Mouse (Mus musculus) midbrain, embryonic 12.5 days (tissue): Measurements from ENCODE around the gene Icam2. TPM values are rescaled to one million over a fixed set of nuclear protein-coding genes. Genes with fewer than 3 reads are reported as not detected.

Experiments used
- ATAC-seq: fragments of 200-750 bp; cut with Nextera tagmentation; 2 replicates; pipeline ENCODE4 v1.8.0; 2017; ENCODE audit warnings: low read depth, moderate TSS enrichment, moderate library complexity; ENCODE audit not compliant: low FRiP score
- H3K27ac ChIP-seq: fragments of 300-500 bp; sonication (generic); replicated peaks from 2 replicates; pipeline ENCODE4 v1.5.1; 2016; ENCODE audit warnings: mild to moderate bottlenecking
- H3K27me3 ChIP-seq: fragments of 300-500 bp; sonication (generic); 2 replicates; pipeline ENCODE4 v1.6.1; 2016; ENCODE audit warnings: mild to moderate bottlenecking
- H3K36me3 ChIP-seq: fragments of 300-500 bp; sonication (generic); 2 replicates; pipeline ENCODE4 v1.6.1; 2016
- H3K4me1 ChIP-seq: fragments of 300-500 bp; sonication (generic); 2 replicates; pipeline ENCODE4 v1.6.1; 2016
- H3K4me2 ChIP-seq: fragments of 300-500 bp; sonication (generic); replicated peaks from 2 replicates; pipeline ENCODE4 v1.6.1; 2016; ENCODE audit warnings: mild to moderate bottlenecking, moderate library complexity
- H3K4me3 ChIP-seq: fragments of 300-500 bp; sonication (generic); 2 replicates; pipeline ENCODE4 v1.5.1; 2016; ENCODE audit warnings: mild to moderate bottlenecking
- H3K9ac ChIP-seq: fragments of 300-500 bp; sonication (generic); replicated peaks from 2 replicates; pipeline ENCODE4 v1.6.1; 2016; ENCODE audit warnings: mild to moderate bottlenecking, moderate library complexity
- H3K9me3 ChIP-seq: fragments of 300-500 bp; sonication (generic); 2 replicates; pipeline ENCODE4 v1.6.1; 2016; ENCODE audit warnings: mild to moderate bottlenecking
- WGBS: fragments of 180-500 bp; shearing (Covaris S2); methylation state at CpG from one replicate; pipeline ENCODE4 v1.1.7; 2016; 5-methylcytosine and 5-hydroxymethylcytosine counted together
- polyA plus RNA-seq: library from polyadenylated mRNA; unstranded; fragments of >200 nt; fragmentation: Nextera tagmentation; extraction: Ambion mirVana; gene quantifications from 2 replicates; pipeline ENCODE4 v1.2.1, GENCODE M21; 2016

Gene Icam2
- polyA plus RNA-seq, 1 experiment from 2014 or later, result 12.5 TPM

GRCm38 (mm10) chr11:106389611-106390010 lies 1.7 kb upstream of the Icam2 start:
- no peaks in the 10 kb centered on the region for H3K4me1 ChIP-seq
- H3K9ac ChIP-seq, result no peak overlapping the region
- H3K36me3 ChIP-seq, result no peaks in the 10 kb centered on the region
- 61% methylated on average over 3 of the region's 3 CpGs for WGBS
- no peaks in the 10 kb centered on the region for H3K27me3 ChIP-seq
- H3K27ac ChIP-seq, result no peak overlapping the region
- H3K4me2 ChIP-seq, result no peak overlapping the region
- H3K9me3 ChIP-seq, result no peaks in the 10 kb centered on the region
- no peak overlapping the region for H3K4me3 ChIP-seq
- ATAC-seq, result no peak

GRCm38 (mm10) chr11:106387020-106387419 lies 855 bp downstream of the Icam2 start:
- no peak overlapping the region for H3K4me3 ChIP-seq
- H3K9ac ChIP-seq, result no peak overlapping the region
- H3K4me2 ChIP-seq, result no peak overlapping the region
- H3K27ac ChIP-seq, result no peak overlapping the region
- H3K4me1 ChIP-seq, result no peaks in the 10 kb centered on the region
- no peaks in the 10 kb centered on the region for H3K36me3 ChIP-seq
- no peaks in the 10 kb centered on the region for H3K27me3 ChIP-seq
- WGBS, result 78% methylated on average over 6 of the region's 6 CpGs
- H3K9me3 ChIP-seq, result no peaks in the 10 kb centered on the region
- no peak for ATAC-seq

GRCm38 (mm10) chr11:106386409-106386808 lies 1.5 kb downstream of the Icam2 start:
- 89% methylated on average over 3 of the region's 3 CpGs for WGBS
- H3K9ac ChIP-seq, result no peak overlapping the region
- no peak for ATAC-seq

GRCm38 (mm10) chr11:106383051-106383790 lies 4.7 kb downstream of the Icam2 start:
- Histone ChIP-seq H3K9me3 (no peaks in the 10 kb centered on the region), H3K36me3 (no peaks in the 10 kb centered on the region), H3K4me2 (no peak overlapping the region), H3K4me1 (no peaks in the 10 kb centered on the region), H3K4me3 (no peak overlapping the region), H3K27ac (no peak overlapping the region), H3K27me3 (no peaks in the 10 kb centered on the region), H3K9ac (no peak overlapping the region)
- no peak for ATAC-seq
- WGBS, result 77% methylated on average over 6 of the region's 6 CpGs

More at GRCm38 (mm10) chr11:106386409-106386808, 1.5 kb downstream of the Icam2 start:
- Histone ChIP-seq H3K36me3 (no peaks in the 10 kb centered on the region), H3K9me3 (no peaks in the 10 kb centered on the region), H3K4me3 (no peak overlapping the region), H3K27me3 (no peaks in the 10 kb centered on the region), H3K27ac (no peak overlapping the region), H3K4me2 (no peak overlapping the region), H3K4me1 (no peaks in the 10 kb centered on the region)

- no peaks in the 10 kb centered on the region for H3K4me1 ChIP-seq
- H3K27ac ChIP-seq, result no peak overlapping the region
- no peak overlapping the region for H3K9ac ChIP-seq
- H3K9me3 ChIP-seq, result no peaks in the 10 kb centered on the region
- WGBS, result 88% methylated on average over 5 of the region's 5 CpGs
- H3K4me3 ChIP-seq, result no peak overlapping the region
- no peaks in the 10 kb centered on the region for H3K36me3 ChIP-seq
- no peak for ATAC-seq
- H3K27me3 ChIP-seq, result no peaks in the 10 kb centered on the region
- no peak overlapping the region for H3K4me2 ChIP-seq
Observed at GRCm38 (mm10) chr11:106382424-106382823, 5.5 kb downstream of the Icam2 start.

- no peak for ATAC-seq
- Histone ChIP-seq H3K27ac (no peak overlapping the region), H3K4me3 (no peak overlapping the region), H3K27me3 (no peaks in the 10 kb centered on the region), H3K9me3 (no peaks in the 10 kb centered on the region), H3K36me3 (no peaks in the 10 kb centered on the region), H3K9ac (no peak overlapping the region), H3K4me1 (no peaks in the 10 kb centered on the region), H3K4me2 (no peak overlapping the region)
- WGBS, result 88% methylated on average over 7 of the region's 7 CpGs
Observed at GRCm38 (mm10) chr11:106381883-106382282, 6.0 kb downstream of the Icam2 start.

GRCm38 (mm10) chr11:106381011-106381410 lies 6.9 kb downstream of the Icam2 start:
- no peak for ATAC-seq
- no peaks in the 10 kb centered on the region for H3K4me1 ChIP-seq
- no peaks in the 10 kb centered on the region for H3K27me3 ChIP-seq
- no peak overlapping the region for H3K4me3 ChIP-seq
- no peaks in the 10 kb centered on the region for H3K36me3 ChIP-seq
- WGBS, result 85% methylated on average over 11 of the region's 11 CpGs
- no peak overlapping the region for H3K4me2 ChIP-seq
- no peak overlapping the region for H3K9ac ChIP-seq
- H3K27ac ChIP-seq, result no peak overlapping the region
- no peaks in the 10 kb centered on the region for H3K9me3 ChIP-seq

GRCm38 (mm10) chr11:106374979-106375378 lies 12.9 kb downstream of the Icam2 start:
- Histone ChIP-seq H3K9me3 (no peaks in the 10 kb centered on the region), H3K27me3 (no peaks in the 10 kb centered on the region), H3K27ac (no peak overlapping the region), H3K4me1 (no peaks in the 10 kb centered on the region), H3K36me3 (no peaks in the 10 kb centered on the region), H3K4me3 (no peak overlapping the region), H3K9ac (no peak overlapping the region), H3K4me2 (no peak overlapping the region)
- 85% methylated on average over 5 of the region's 5 CpGs for WGBS
- no peak for ATAC-seq

- Histone ChIP-seq H3K4me3 (no peak overlapping the region), H3K27ac (no peak overlapping the region), H3K9me3 (no peaks in the 10 kb centered on the region), H3K9ac (no peak overlapping the region), H3K27me3 (no peaks in the 10 kb centered on the region), H3K36me3 (no peaks in the 10 kb centered on the region), H3K4me2 (no peak overlapping the region), H3K4me1 (no peaks in the 10 kb centered on the region)
- 57% methylated on average over 9 of the region's 9 CpGs for WGBS
- ATAC-seq, result no peak
Observed at GRCm38 (mm10) chr11:106374559-106374958, 13.3 kb downstream of the Icam2 start.

- H3K4me1 ChIP-seq, result no peaks in the 10 kb centered on the region
- no peak overlapping the region for H3K27ac ChIP-seq
- H3K36me3 ChIP-seq, result no peaks in the 10 kb centered on the region
- no peak overlapping the region for H3K9ac ChIP-seq
- ATAC-seq, result no peak
- H3K27me3 ChIP-seq, result no peaks in the 10 kb centered on the region
- H3K4me2 ChIP-seq, result no peak overlapping the region
- no peak overlapping the region for H3K4me3 ChIP-seq
- no peaks in the 10 kb centered on the region for H3K9me3 ChIP-seq
- 60% methylated on average over 11 of the region's 11 CpGs for WGBS
Observed at GRCm38 (mm10) chr11:106373998-106374397, 13.9 kb downstream of the Icam2 start.

- Histone ChIP-seq H3K27me3 (no peaks in the 10 kb centered on the region), H3K9me3 (no peaks in the 10 kb centered on the region), H3K4me1 (peaks cover 11% of the 10 kb centered on the region), H3K36me3 (no peaks in the 10 kb centered on the region), H3K4me3 (no peak overlapping the region), H3K27ac (no peak overlapping the region), H3K4me2 (no peak overlapping the region), H3K9ac (no peak overlapping the region)
- no peak for ATAC-seq
- WGBS, result 7% methylated on average over 3 of the region's 3 CpGs
Observed at GRCm38 (mm10) chr11:106366316-106366715, 21.6 kb downstream of the Icam2 start.

- H3K4me2 ChIP-seq, result peak within 1 kb of the TSS; percentile 34
- H3K4me3 ChIP-seq, result no peak within 1 kb of the TSS
- WGBS, result 63% methylated on average over 10 of the region's 10 CpGs
- peaks cover 11% of the 10 kb centered on the region for H3K4me1 ChIP-seq
- H3K36me3 ChIP-seq, result no peaks in the 10 kb centered on the region
- H3K27me3 ChIP-seq, result no peaks in the 10 kb centered on the region
- H3K9me3 ChIP-seq, result no peaks in the 10 kb centered on the region
- peak within 1 kb of the TSS; percentile 31 for H3K9ac ChIP-seq
- ATAC-seq, result 0 out of 2 replicates have a peak, but pooled peaks have one; percentile 4
- peak within 1 kb of the TSS; percentile 39 for H3K27ac ChIP-seq
Observed at GRCm38 (mm10) chr11:106365366-106365765, 22.5 kb downstream of the Icam2 start, which contains the start of gene Prr29. Gene Prr29, plus strand, starts transcription at chr11:106365472.
